Mouse (Mus musculus) B cell, adult 62 days (primary cell): ENCODE measurements around the gene Cdkn2b. TPM values are rescaled to one million over a fixed set of nuclear protein-coding genes. Genes with fewer than 3 reads are reported as not detected.

Experiments used
- total RNA-seq: library from RNA; stranded (reverse); gene quantifications from 4 replicates; pipeline ENCODE4 v1.2.4, GENCODE M21; 2023

The Cdkn2b gene
- total RNA-seq, result not detected in 4 replicates

DNA sequence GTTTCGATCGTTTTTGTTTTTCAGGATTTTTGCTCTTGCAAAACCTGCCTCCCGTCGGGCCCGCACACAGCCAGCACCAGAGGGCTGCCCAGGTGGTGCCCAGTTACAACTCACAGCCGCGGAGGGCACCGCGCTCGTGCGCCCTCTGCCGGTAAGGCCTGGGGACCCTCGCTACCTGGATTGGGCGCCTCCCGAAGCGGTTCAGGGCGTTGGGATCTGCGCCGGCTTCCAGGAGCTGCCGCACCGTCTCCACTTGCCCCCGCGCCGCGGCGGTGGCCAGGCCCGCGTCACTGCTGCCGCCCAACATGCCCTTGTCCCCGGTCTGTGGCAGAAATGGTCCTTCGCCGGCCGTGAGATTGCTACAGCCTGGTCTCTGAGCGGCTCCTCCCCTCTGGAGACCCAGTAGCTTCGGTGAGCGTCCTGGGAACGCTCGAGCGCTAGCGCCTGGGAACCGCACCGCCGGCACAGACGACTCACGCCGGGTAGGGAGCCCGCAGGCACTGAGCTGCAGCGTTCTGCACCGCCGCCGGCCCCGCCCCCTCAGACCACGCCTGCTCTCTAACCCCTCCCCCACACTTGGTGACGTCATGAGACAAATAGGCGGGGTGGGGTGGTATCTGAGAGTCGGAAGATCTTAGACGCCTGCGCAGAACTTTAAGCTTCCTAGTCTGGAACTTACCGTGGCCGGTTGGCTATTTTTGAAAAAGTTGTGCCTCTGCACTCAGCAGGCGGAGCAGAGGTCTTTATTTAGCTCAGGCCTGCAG is at the start of gene Cdkn2b:
TSS of gene Cdkn2b (minus strand) at position 549 of the 764 bp plus-strand sequence.

GRCm38 (mm10) chr4:89294486-89295440 is 16.1 kb downstream of the Cdkn2b start, which contains the start of gene Cdkn2a:
Gene Cdkn2a (minus strand): TSS chr4:89294653.

Other genes starting within 250 kb of the Cdkn2b start
- gene Mtap, start 173.9 kb downstream of the Cdkn2b start, total RNA-seq, result 25.3 to 31.8 TPM (median 27.9 TPM) in 4 replicates
- not detected in 4 replicates for gene Cdkn2a, start 16.4 kb downstream of the Cdkn2b start, total RNA-seq